Mouse (Mus musculus): ENCODE data around the gene Capn12. TPM values are rescaled to one million over a fixed set of nuclear protein-coding genes. Genes with fewer than 3 reads are reported as not detected.

Capn12 gene
- 0.27 and 0.46 TPM in 2 replicates for polyA plus RNA-seq (2014; fragmentation: Nextera tagmentation; extraction: Ambion mirVana)

DNA sequence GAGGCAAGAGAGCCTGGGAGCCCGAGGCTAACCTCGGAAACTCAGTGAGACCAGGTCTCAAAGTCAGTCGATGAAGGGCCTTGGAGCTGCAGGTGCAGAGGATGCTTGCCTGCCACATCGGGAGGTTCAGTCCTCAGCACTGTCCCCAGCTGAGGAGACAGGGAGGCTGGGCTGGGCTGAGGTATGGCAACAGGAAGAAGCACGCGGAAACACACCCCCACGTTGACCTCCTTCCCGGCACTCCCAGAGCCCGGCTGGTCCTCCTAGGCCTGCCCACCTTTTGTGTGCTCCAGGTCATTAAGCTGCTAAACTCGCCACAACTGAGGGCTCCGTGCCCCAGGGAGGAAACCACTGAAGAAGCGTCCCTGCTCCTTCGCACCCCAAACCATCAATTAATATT, at the start of gene Capn12:
Gene Capn12, plus strand, starts transcription at position 224 of the 400 bp plus-strand sequence.
- H3K36me3 ChIP-seq (ENCODE audit: control insufficient read depth, insufficient read depth, low read length): no peaks in the 10 kb centered on the region
- H3K27me3 ChIP-seq (ENCODE audit: control insufficient read depth, insufficient read depth, low read length): no peaks in the 10 kb centered on the region
- no peak within 1 kb of the TSS for H3K27ac ChIP-seq (replicated peaks in 1 of 2; ENCODE audit: control insufficient read depth in 1 of 2, insufficient read depth in 1 of 2, low read depth in 2 of 2, low read length in 2 of 2)
- WGBS: 36% methylated on average over 13 of the region's 13 CpGs
- ATAC-seq (ENCODE audit: insufficient number of reproducible peaks, insufficient read depth, low FRiP score, low read depth): no peak
- H3K4me3 ChIP-seq (ENCODE audit: control insufficient read depth in 1 of 2, insufficient read depth in 1 of 2, low read depth in 1 of 2, low read length in 2 of 2): no peak within 1 kb of the TSS
- no peaks in the 10 kb centered on the region for H3K9me3 ChIP-seq (ENCODE audit: control insufficient read depth, low read length)
- H3K4me2 ChIP-seq (ENCODE audit: low read length): no peak within 1 kb of the TSS
- H3K4me1 ChIP-seq (ENCODE audit: control insufficient read depth in 2 of 2, insufficient read depth in 2 of 2, low read length in 2 of 2): no peaks in the 10 kb centered on the region; a peak in 1 of 4 replicates
- no peak within 1 kb of the TSS for H3K9ac ChIP-seq (ENCODE audit: low read length)

DNA sequence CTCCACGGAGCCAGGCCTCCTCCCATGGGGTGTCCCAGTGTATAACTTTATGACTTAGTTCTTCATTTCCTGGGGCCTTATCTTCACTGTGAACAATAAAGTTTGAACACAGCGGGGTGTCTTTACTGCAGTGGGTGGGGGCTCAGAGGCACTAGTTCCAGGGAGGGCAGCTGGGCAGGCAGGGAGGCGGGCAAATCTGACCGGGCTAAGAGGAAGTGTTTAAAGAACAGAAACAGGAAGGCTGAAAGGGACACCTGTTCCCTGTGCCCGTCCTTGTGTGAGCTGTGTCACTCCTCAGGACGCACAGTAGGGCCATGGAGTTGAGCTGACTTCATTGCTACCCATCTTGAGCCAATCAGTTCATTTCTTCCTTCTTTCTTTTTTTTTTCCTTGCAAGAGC, 49.1 kb upstream of the Capn12 start:
- H3K27me3 ChIP-seq (ENCODE audit: control insufficient read depth, insufficient read depth, low read length): no peaks in the 10 kb centered on the region
- no peak overlapping the region for H3K9ac ChIP-seq (ENCODE audit: low read length)
- H3K4me3 ChIP-seq (ENCODE audit: control insufficient read depth in 1 of 2, insufficient read depth in 1 of 2, low read depth in 1 of 2, low read length in 2 of 2): no peak overlapping the region
- no peaks in the 10 kb centered on the region for H3K9me3 ChIP-seq (ENCODE audit: control insufficient read depth, low read length)
- ATAC-seq (ENCODE audit: insufficient number of reproducible peaks, insufficient read depth, low FRiP score, low read depth): no peak
- peaks cover 8 to 16% of the 10 kb centered on the region in 2 experiments; a peak in 3 of 4 replicates for H3K4me1 ChIP-seq (ENCODE audit: control insufficient read depth in 2 of 2, insufficient read depth in 2 of 2, low read length in 2 of 2)
- 70% methylated on average over 6 of the region's 6 CpGs for WGBS
- no peak overlapping the region for H3K27ac ChIP-seq (replicated peaks in 1 of 2; ENCODE audit: control insufficient read depth in 1 of 2, insufficient read depth in 1 of 2, low read depth in 2 of 2, low read length in 2 of 2)
- no peak overlapping the region for H3K4me2 ChIP-seq (ENCODE audit: low read length)
- H3K36me3 ChIP-seq (ENCODE audit: control insufficient read depth, insufficient read depth, low read length): peaks cover 36% of the 10 kb centered on the region

DNA sequence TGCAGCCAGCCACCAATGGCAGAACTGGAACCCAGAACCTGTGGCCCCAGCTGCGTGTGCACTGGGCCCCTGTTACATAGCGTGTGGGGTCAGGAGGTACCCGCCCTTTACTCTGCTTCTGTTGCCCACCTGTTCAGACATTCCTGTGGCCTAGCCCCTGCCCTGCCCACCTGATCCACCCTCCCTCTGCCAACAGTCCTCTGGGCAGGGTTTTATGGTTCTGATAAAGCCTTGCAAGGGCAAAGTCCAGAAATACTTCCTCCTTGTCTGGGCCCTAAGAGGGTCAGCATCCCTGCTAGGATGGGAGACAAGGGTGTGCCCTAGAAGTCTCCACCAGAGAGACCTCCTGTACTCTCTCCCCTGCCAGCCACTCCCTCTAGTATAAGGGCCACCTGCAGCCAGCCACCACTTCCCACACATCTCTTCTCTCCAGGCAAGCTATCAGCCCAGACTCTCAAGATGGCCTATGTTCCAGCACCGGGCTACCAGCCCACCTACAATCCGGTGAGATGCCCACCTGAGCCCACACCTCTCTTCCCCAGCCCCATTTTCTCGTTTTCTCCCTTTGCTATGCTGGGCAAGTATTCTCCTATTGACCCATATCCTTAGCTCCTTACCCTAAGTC, 47.4 kb upstream of the Capn12 start, which contains the start of gene Lgals4:
Gene Lgals4, plus strand, starts transcription at position 132 of the 625 bp plus-strand sequence.
- ATAC-seq (ENCODE audit: insufficient number of reproducible peaks, insufficient read depth, low FRiP score, low read depth): no peak
- Histone ChIP-seq H3K4me1 (ENCODE audit: control insufficient read depth in 2 of 2, insufficient read depth in 2 of 2, low read length in 2 of 2) (peaks cover 6 to 12% of the 10 kb centered on the region in 2 experiments; a peak in 3 of 4 replicates), H3K4me3 (ENCODE audit: control insufficient read depth in 1 of 2, insufficient read depth in 1 of 2, low read depth in 1 of 2, low read length in 2 of 2) (no peak within 1 kb of the TSS), H3K4me2 (ENCODE audit: low read length) (no peak within 1 kb of the TSS), H3K27me3 (ENCODE audit: control insufficient read depth, insufficient read depth, low read length) (no peaks in the 10 kb centered on the region), H3K27ac (replicated peaks in 1 of 2; ENCODE audit: control insufficient read depth in 1 of 2, insufficient read depth in 1 of 2, low read depth in 2 of 2, low read length in 2 of 2) (no peak within 1 kb of the TSS), H3K36me3 (ENCODE audit: control insufficient read depth, insufficient read depth, low read length) (peaks cover 31% of the 10 kb centered on the region), H3K9me3 (ENCODE audit: control insufficient read depth, low read length) (no peaks in the 10 kb centered on the region), H3K9ac (ENCODE audit: low read length) (no peak within 1 kb of the TSS)
- WGBS: 84% methylated on average over 6 of the region's 6 CpGs

DNA sequence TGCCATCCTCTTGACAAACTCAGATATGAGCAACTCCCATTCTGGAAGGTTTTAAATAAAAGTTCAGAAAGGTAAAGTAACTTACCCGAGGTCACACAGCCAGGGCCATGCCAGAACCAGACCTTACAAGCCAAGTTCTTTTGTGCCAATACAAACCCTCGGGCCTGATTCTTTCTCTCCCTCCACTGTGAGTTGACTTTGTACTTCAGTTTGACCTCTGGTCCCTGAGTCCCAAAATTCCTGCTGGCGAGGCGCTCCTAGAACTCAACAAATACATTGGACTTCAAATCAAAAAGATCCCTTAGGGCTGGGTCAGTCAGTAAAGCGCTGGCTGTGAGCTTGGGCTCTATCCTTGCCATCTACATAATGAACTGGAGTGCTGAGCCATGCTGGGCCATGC, 44.3 kb upstream of the Capn12 start:
- H3K27me3 ChIP-seq (ENCODE audit: control insufficient read depth, insufficient read depth, low read length): no peaks in the 10 kb centered on the region
- H3K4me1 ChIP-seq (ENCODE audit: control insufficient read depth in 2 of 2, insufficient read depth in 2 of 2, low read length in 2 of 2): no peaks in the 10 kb centered on the region
- H3K4me2 ChIP-seq (ENCODE audit: low read length): no peak overlapping the region
- no peak for ATAC-seq (ENCODE audit: insufficient number of reproducible peaks, insufficient read depth, low FRiP score, low read depth)
- no peak overlapping the region for H3K4me3 ChIP-seq (ENCODE audit: control insufficient read depth in 1 of 2, insufficient read depth in 1 of 2, low read depth in 1 of 2, low read length in 2 of 2)
- H3K9me3 ChIP-seq (ENCODE audit: control insufficient read depth, low read length): no peaks in the 10 kb centered on the region
- H3K27ac ChIP-seq (replicated peaks in 1 of 2; ENCODE audit: control insufficient read depth in 1 of 2, insufficient read depth in 1 of 2, low read depth in 2 of 2, low read length in 2 of 2): no peak overlapping the region
- 78% methylated on average over 5 of the region's 5 CpGs for WGBS
- H3K36me3 ChIP-seq (ENCODE audit: control insufficient read depth, insufficient read depth, low read length): peaks cover 6% of the 10 kb centered on the region
- no peak overlapping the region for H3K9ac ChIP-seq (ENCODE audit: low read length)

DNA sequence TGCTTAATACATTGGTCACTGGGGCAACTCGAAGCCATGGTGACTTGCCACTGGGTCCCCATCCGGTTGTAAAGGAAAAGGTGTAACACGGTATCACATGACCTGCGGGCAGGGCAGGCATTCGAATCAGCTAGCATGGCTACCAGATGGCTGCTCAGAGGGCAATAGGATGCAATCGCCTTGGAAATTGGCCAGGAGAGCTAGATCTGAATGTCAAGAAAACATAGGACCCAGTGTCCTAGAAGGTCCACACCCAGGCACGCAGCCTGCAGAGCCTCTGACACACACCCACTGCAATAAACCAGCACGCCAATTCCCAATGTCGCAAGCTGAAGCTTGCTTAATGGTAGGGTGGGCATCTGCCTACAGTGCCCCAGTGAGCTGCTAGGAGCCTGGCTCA, 42.9 kb upstream of the Capn12 start:
- Histone ChIP-seq H3K4me1 (ENCODE audit: control insufficient read depth in 2 of 2, insufficient read depth in 2 of 2, low read length in 2 of 2) (no peaks in the 10 kb centered on the region), H3K36me3 (ENCODE audit: control insufficient read depth, insufficient read depth, low read length) (no peaks in the 10 kb centered on the region), H3K9ac (ENCODE audit: low read length) (no peak overlapping the region), H3K4me3 (ENCODE audit: control insufficient read depth in 1 of 2, insufficient read depth in 1 of 2, low read depth in 1 of 2, low read length in 2 of 2) (no peak overlapping the region), H3K27ac (replicated peaks in 1 of 2; ENCODE audit: control insufficient read depth in 1 of 2, insufficient read depth in 1 of 2, low read depth in 2 of 2, low read length in 2 of 2) (no peak overlapping the region), H3K4me2 (ENCODE audit: low read length) (no peak overlapping the region), H3K27me3 (ENCODE audit: control insufficient read depth, insufficient read depth, low read length) (no peaks in the 10 kb centered on the region), H3K9me3 (ENCODE audit: control insufficient read depth, low read length) (no peaks in the 10 kb centered on the region)
- WGBS: 77% methylated on average over 9 of the region's 9 CpGs
- ATAC-seq (ENCODE audit: insufficient number of reproducible peaks, insufficient read depth, low FRiP score, low read depth): no peak

DNA sequence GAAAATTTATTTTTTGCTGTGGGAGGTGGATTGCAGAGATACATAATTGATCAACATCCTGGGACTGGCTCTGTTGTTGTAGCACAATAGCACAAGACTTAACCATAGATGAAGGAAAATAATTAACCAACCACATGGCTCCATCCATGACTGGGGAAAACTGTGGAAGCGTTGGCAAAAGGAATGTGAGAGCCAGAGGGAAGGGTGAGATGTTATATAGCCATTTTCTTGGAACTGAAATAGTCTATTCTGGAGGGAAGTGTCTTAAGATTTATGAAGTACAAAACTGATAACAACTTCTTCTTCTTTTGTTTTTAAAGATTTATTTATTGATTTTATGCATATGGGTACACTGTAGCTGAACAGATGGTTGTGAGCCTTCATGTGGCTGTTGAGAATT, 33.9 kb upstream of the Capn12 start:
- no peaks in the 10 kb centered on the region for H3K4me1 ChIP-seq (ENCODE audit: control insufficient read depth in 2 of 2, insufficient read depth in 2 of 2, low read length in 2 of 2)
- no peaks in the 10 kb centered on the region for H3K36me3 ChIP-seq (ENCODE audit: control insufficient read depth, insufficient read depth, low read length)
- no peak overlapping the region for H3K9ac ChIP-seq (ENCODE audit: low read length)
- ATAC-seq (ENCODE audit: insufficient number of reproducible peaks, insufficient read depth, low FRiP score, low read depth): no peak
- 0 out of 2 replicates have a peak, but pooled peaks cover 3% of the 10 kb centered on the region for H3K9me3 ChIP-seq (ENCODE audit: control insufficient read depth, low read length)
- no peak overlapping the region for H3K4me2 ChIP-seq (ENCODE audit: low read length)
- no peak overlapping the region for H3K4me3 ChIP-seq (ENCODE audit: control insufficient read depth in 1 of 2, insufficient read depth in 1 of 2, low read depth in 1 of 2, low read length in 2 of 2)
- no peaks in the 10 kb centered on the region for H3K27me3 ChIP-seq (ENCODE audit: control insufficient read depth, insufficient read depth, low read length)
- 97% methylated on average over 1 of the region's 1 CpGs for WGBS
- H3K27ac ChIP-seq (replicated peaks in 1 of 2; ENCODE audit: control insufficient read depth in 1 of 2, insufficient read depth in 1 of 2, low read depth in 2 of 2, low read length in 2 of 2): no peak overlapping the region

DNA sequence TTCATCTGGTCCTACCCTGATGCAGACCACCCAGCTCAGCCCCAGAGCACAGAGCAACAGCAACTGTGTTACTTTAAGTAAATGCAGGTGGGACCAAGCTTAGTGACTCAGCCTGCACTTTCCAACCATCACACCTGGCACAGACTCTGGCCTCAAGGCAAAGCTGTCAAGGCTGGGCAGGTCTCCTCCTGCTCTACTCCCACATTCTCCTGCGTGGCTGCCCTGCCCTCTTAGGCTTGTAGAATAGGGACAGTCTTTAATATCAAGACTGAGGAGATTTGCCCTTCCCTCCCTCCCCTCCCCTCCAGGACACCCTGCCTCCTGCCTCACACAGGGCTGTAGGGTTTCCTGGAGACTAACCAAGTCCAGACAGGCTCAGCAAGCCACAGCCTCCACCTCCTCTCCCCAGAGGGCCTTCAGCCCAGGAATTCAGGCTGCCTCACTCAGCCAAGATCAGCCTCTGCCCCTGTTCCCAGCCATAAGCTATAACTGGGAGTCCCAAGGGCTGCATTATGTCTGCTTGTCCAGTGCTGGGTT, 31.5 kb upstream of the Capn12 start:
- no peaks in the 10 kb centered on the region for H3K36me3 ChIP-seq (ENCODE audit: control insufficient read depth, insufficient read depth, low read length)
- H3K4me2 ChIP-seq (ENCODE audit: low read length): no peak overlapping the region
- H3K9me3 ChIP-seq (ENCODE audit: control insufficient read depth, low read length): 0 out of 2 replicates have a peak, but pooled peaks cover under 1% of the 10 kb centered on the region
- H3K4me3 ChIP-seq (ENCODE audit: control insufficient read depth in 1 of 2, insufficient read depth in 1 of 2, low read depth in 1 of 2, low read length in 2 of 2): no peak overlapping the region
- WGBS: 42% methylated on average over 1 of the region's 1 CpGs
- H3K9ac ChIP-seq (ENCODE audit: low read length): no peak overlapping the region
- H3K4me1 ChIP-seq (ENCODE audit: control insufficient read depth in 2 of 2, insufficient read depth in 2 of 2, low read length in 2 of 2): no peaks in the 10 kb centered on the region
- H3K27ac ChIP-seq (replicated peaks in 1 of 2; ENCODE audit: control insufficient read depth in 1 of 2, insufficient read depth in 1 of 2, low read depth in 2 of 2, low read length in 2 of 2): no peak overlapping the region
- no peak for ATAC-seq (ENCODE audit: insufficient number of reproducible peaks, insufficient read depth, low FRiP score, low read depth)
- H3K27me3 ChIP-seq (ENCODE audit: control insufficient read depth, insufficient read depth, low read length): no peaks in the 10 kb centered on the region

DNA sequence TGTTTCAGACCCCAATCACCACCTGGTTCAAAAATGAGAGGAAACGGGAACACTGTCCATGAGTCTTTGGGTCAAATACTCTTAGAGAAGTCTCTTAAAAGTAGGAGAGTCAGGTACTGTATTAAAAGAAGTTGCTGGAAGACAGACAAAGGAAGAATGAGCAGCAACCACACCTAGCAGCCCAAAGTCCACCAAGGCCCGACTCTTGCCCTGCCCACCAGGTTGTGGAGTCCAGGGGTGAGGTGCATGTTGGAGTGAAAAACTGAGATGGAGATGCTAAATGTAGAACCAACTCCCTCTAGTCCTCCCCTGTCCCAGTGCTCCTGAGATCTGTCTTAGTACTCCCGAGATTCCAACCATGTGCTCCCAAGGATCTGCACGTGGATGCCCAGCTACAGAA, 30.6 kb upstream of the Capn12 start:
- WGBS: 75% methylated on average over 4 of the region's 4 CpGs
- no peaks in the 10 kb centered on the region for H3K36me3 ChIP-seq (ENCODE audit: control insufficient read depth, insufficient read depth, low read length)
- no peak overlapping the region for H3K4me3 ChIP-seq (ENCODE audit: control insufficient read depth in 1 of 2, insufficient read depth in 1 of 2, low read depth in 1 of 2, low read length in 2 of 2)
- H3K9ac ChIP-seq (ENCODE audit: low read length): no peak overlapping the region
- H3K27ac ChIP-seq (replicated peaks in 1 of 2; ENCODE audit: control insufficient read depth in 1 of 2, insufficient read depth in 1 of 2, low read depth in 2 of 2, low read length in 2 of 2): no peak overlapping the region
- H3K9me3 ChIP-seq (ENCODE audit: control insufficient read depth, low read length): no peaks in the 10 kb centered on the region
- ATAC-seq (ENCODE audit: insufficient number of reproducible peaks, insufficient read depth, low FRiP score, low read depth): no peak
- H3K27me3 ChIP-seq (ENCODE audit: control insufficient read depth, insufficient read depth, low read length): no peaks in the 10 kb centered on the region
- no peak overlapping the region for H3K4me2 ChIP-seq (ENCODE audit: low read length)
- no peaks in the 10 kb centered on the region for H3K4me1 ChIP-seq (ENCODE audit: control insufficient read depth in 2 of 2, insufficient read depth in 2 of 2, low read length in 2 of 2)

Measured in heart, embryonic 14.5 days (tissue).